Mouse (Mus musculus) stomach, postnatal 0 days (tissue): ENCODE measurements around the gene Prkab2.

Source experiments
- CTCF ChIP-seq: IDR thresholded peaks from 2 replicates; pipeline ENCODE4 v1.5.1; 2016; ENCODE audit warnings: antibody characterized with exemption, low read depth, mild to moderate bottlenecking, moderate library complexity
- EP300 ChIP-seq: optimal IDR thresholded peaks from 2 replicates; pipeline ENCODE3; 2016; ENCODE audit warnings: antibody characterized with exemption

DNA sequence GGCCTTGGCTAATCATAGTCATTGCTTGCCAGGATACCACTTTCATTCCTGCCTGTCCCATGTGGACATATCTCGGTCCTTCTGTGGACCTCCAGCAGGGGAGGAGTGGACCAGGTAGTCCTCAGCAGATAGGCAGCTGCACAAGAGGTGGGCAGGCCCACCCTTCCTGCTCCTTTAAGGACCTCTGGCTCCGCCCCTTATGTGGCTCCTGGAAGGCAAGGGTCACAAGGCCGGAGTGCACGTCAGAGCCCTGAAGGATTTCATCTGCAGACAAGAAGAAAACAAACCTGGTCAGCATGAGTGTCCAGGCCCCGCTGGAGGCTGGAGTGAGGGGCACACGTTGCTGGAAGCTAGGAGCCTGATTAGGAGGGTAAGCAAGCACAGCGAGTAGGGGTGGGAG, 32.6 kb downstream of the Prkab2 start:
- TF ChIP-seq CTCF (no peak), EP300 (no peak)
